Mouse (Mus musculus) liver, embryonic 16.5 days (tissue): ENCODE results near the gene Vsir. TPM values are rescaled to one million over a fixed set of nuclear protein-coding genes. Genes with fewer than 3 reads are reported as not detected.

Source experiments
- ATAC-seq: fragments of 200-750 bp; cut with Nextera tagmentation; 2 replicates; pipeline ENCODE4 v1.8.0; 2017; ENCODE audit warnings: low read depth, mild to moderate bottlenecking, moderate number of reproducible peaks, moderate library complexity
- H3K27ac ChIP-seq: fragments of 300-500 bp; sonication (generic); 2 replicates; pipeline ENCODE4 v1.5.1; 2014; ENCODE audit warnings: mild to moderate bottlenecking, low read length
- H3K27me3 ChIP-seq: fragments of 300-500 bp; sonication (generic); 2 replicates; pipeline ENCODE4 v1.6.1; 2014; ENCODE audit warnings: low read depth, low read length, mixed read lengths; ENCODE audit not compliant: control insufficient read depth, insufficient read depth
- H3K36me3 ChIP-seq: fragments of 300-500 bp; sonication (generic); 2 replicates; pipeline ENCODE4 v1.6.1; 2014; ENCODE audit warnings: mild to moderate bottlenecking; ENCODE audit not compliant: control insufficient read depth, insufficient read depth
- H3K4me1 ChIP-seq: fragments of 300-500 bp; sonication (generic); 2 replicates; pipeline ENCODE4 v1.6.1; 2014; ENCODE audit warnings: low read depth, low read length, mixed read lengths; ENCODE audit not compliant: control insufficient read depth
- H3K4me2 ChIP-seq: fragments of 300-500 bp; sonication (generic); 2 replicates; pipeline ENCODE4 v1.6.1; 2014; ENCODE audit warnings: low read depth, low read length, mixed read lengths
- H3K4me3 ChIP-seq: fragments of 300-500 bp; sonication (generic); 2 replicates; pipeline ENCODE4 v1.5.1; 2014; ENCODE audit warnings: low read depth, mild to moderate bottlenecking, low read length
- H3K9ac ChIP-seq: fragments of 300-500 bp; sonication (generic); 2 replicates; pipeline ENCODE4 v1.6.1; 2014; ENCODE audit warnings: low read depth, low read length
- H3K9me3 ChIP-seq: fragments of 300-500 bp; sonication (generic); replicated peaks from 2 replicates; pipeline ENCODE4 v1.6.1; 2016; ENCODE audit warnings: low read length; ENCODE audit not compliant: control insufficient read depth
- WGBS: fragments of 180-500 bp; shearing (Covaris S2); extraction: QIAGEN DNeasy Blood & Tissue Kit; methylation state at CpG from one replicate; pipeline ENCODE4 v1.1.7; 2014; ENCODE audit not compliant: insufficient replicate concordance; 5-methylcytosine and 5-hydroxymethylcytosine counted together
- polyA plus RNA-seq: library from polyadenylated mRNA; unstranded; fragments of >200 nt; fragmentation: Nextera tagmentation; extraction: Ambion mirVana; gene quantifications from 2 replicates; pipeline ENCODE4 v1.2.1, GENCODE M21; 2015

Vsir gene
- 11.9 and 12.4 TPM in 2 replicates for polyA plus RNA-seq

- Histone ChIP-seq H3K36me3 (no peaks in the 10 kb centered on the region), H3K27ac (peak within 1 kb of the TSS; percentile 92), H3K4me1 (peaks cover 55% of the 10 kb centered on the region), H3K9ac (peak within 1 kb of the TSS; percentile 90), H3K4me2 (peak within 1 kb of the TSS; percentile 83), H3K4me3 (peak within 1 kb of the TSS; percentile 78), H3K27me3 (no peaks in the 10 kb centered on the region), H3K9me3 (no peaks in the 10 kb centered on the region)
- WGBS = under 1% methylated on average over 37 of the region's 37 CpGs
- ATAC-seq = peak; percentile 62
These were observed at the start of gene Vsir for GRCm38 (mm10) chr10:60346701-60347405. Vsir (plus strand) TSS chr10:60346851.

GRCm38 (mm10) chr10:60299636-60300035 lies 47.0 kb upstream of the Vsir start:
- Histone ChIP-seq H3K4me2 (no peak overlapping the region), H3K9me3 (no peaks in the 10 kb centered on the region), H3K4me3 (no peak overlapping the region), H3K27me3 (no peaks in the 10 kb centered on the region), H3K4me1 (no peaks in the 10 kb centered on the region), H3K27ac (no peak overlapping the region), H3K36me3 (peaks cover 45% of the 10 kb centered on the region), H3K9ac (no peak overlapping the region)
- ATAC-seq = no peak
- WGBS = 92% methylated on average over 12 of the region's 12 CpGs

- ATAC-seq = no peak
- no peak overlapping the region for H3K27ac ChIP-seq
- WGBS = 79% methylated on average over 17 of the region's 17 CpGs
These were observed 43.2 kb upstream of the Vsir start for GRCm38 (mm10) chr10:60303419-60303818.

GRCm38 (mm10) chr10:60304854-60305628 lies 41.6 kb upstream of the Vsir start:
- no peaks in the 10 kb centered on the region for H3K27me3 ChIP-seq
- ATAC-seq = no peak

More at GRCm38 (mm10) chr10:60303419-60303818, 43.2 kb upstream of the Vsir start:
- no peak overlapping the region for H3K9ac ChIP-seq
- no peak overlapping the region for H3K4me2 ChIP-seq
- peaks cover 29% of the 10 kb centered on the region for H3K36me3 ChIP-seq
- H3K4me1 ChIP-seq = no peaks in the 10 kb centered on the region
- H3K27me3 ChIP-seq = no peaks in the 10 kb centered on the region
- no peaks in the 10 kb centered on the region for H3K9me3 ChIP-seq
- no peak overlapping the region for H3K4me3 ChIP-seq

GRCm38 (mm10) chr10:60310629-60311028 lies 36.0 kb upstream of the Vsir start:
- ATAC-seq = no peak
- Histone ChIP-seq H3K4me3 (no peak overlapping the region), H3K27ac (no peak overlapping the region), H3K4me2 (no peak overlapping the region), H3K9ac (no peak overlapping the region), H3K36me3 (no peaks in the 10 kb centered on the region), H3K27me3 (no peaks in the 10 kb centered on the region), H3K4me1 (no peaks in the 10 kb centered on the region), H3K9me3 (no peaks in the 10 kb centered on the region)
- WGBS = 74% methylated on average over 13 of the region's 13 CpGs

More at GRCm38 (mm10) chr10:60304854-60305628, 41.6 kb upstream of the Vsir start:
- Histone ChIP-seq H3K36me3 (peaks cover 15% of the 10 kb centered on the region), H3K9ac (no peak overlapping the region), H3K27ac (no peak overlapping the region), H3K9me3 (no peaks in the 10 kb centered on the region), H3K4me3 (no peak overlapping the region), H3K4me1 (no peaks in the 10 kb centered on the region), H3K4me2 (no peak overlapping the region)
- 53% methylated on average over 15 of the region's 15 CpGs for WGBS

- Histone ChIP-seq H3K9me3 (no peaks in the 10 kb centered on the region), H3K27me3 (no peaks in the 10 kb centered on the region), H3K4me3 (no peak overlapping the region), H3K36me3 (no peaks in the 10 kb centered on the region), H3K4me1 (no peaks in the 10 kb centered on the region), H3K27ac (no peak overlapping the region), H3K9ac (no peak overlapping the region), H3K4me2 (no peak overlapping the region)
- ATAC-seq = no peak
- 64% methylated on average over 5 of the region's 5 CpGs for WGBS
These were observed 33.0 kb upstream of the Vsir start for GRCm38 (mm10) chr10:60313606-60314005.

- Histone ChIP-seq H3K4me3 (no peak overlapping the region), H3K9ac (no peak overlapping the region), H3K36me3 (no peaks in the 10 kb centered on the region), H3K4me2 (no peak overlapping the region), H3K27me3 (no peaks in the 10 kb centered on the region), H3K9me3 (no peaks in the 10 kb centered on the region), H3K4me1 (no peaks in the 10 kb centered on the region), H3K27ac (no peak overlapping the region)
- no peak for ATAC-seq
- WGBS = 58% methylated on average over 4 of the region's 4 CpGs
These were observed 30.5 kb upstream of the Vsir start for GRCm38 (mm10) chr10:60316166-60316565.

GRCm38 (mm10) chr10:60328963-60329650 lies 17.5 kb upstream of the Vsir start:
- whole genome bisulfite sequencing = 61% methylated on average over 11 of the region's 11 CpGs
- no peak overlapping the region for H3K4me3 ChIP-seq
- no peak for ATAC-seq

More at GRCm38 (mm10) chr10:60328963-60329650, 17.5 kb upstream of the Vsir start:
- Histone ChIP-seq H3K27ac (no peak overlapping the region; the same call in 1 of the 2 replicates), H3K4me1 (no peaks in the 10 kb centered on the region), H3K4me2 (no peak overlapping the region), H3K36me3 (no peaks in the 10 kb centered on the region), H3K9ac (no peak overlapping the region), H3K27me3 (no peaks in the 10 kb centered on the region), H3K9me3 (no peaks in the 10 kb centered on the region)
